Mouse (Mus musculus): ENCODE data around the gene Dhdh. TPM values are rescaled to one million over a fixed set of nuclear protein-coding genes. Genes with fewer than 3 reads are reported as not detected.

Dhdh gene
- polyA plus RNA-seq, 1 experiment from 2014 or later = 3.9 TPM

Small RNAs within 50 kb of the gene (microRNA-seq; reads per million reads assigned to microRNA genes)
- not detected for gene Gm22133

Other genes starting within 250 kb of the Dhdh start
- 1.7 and 2.4 TPM in 2 replicates for gene Cd37, start 249.7 kb downstream of the Dhdh start, polyA plus RNA-seq (2015; fragmentation: Nextera tagmentation; extraction: Ambion mirVana)
- gene Slc6a16, start 247.7 kb downstream of the Dhdh start, polyA plus RNA-seq (2015; fragmentation: Nextera tagmentation; extraction: Ambion mirVana) = 0.27 and 0.41 TPM in 2 replicates
- gene Slc6a21, start 211.3 kb downstream of the Dhdh start, polyA plus RNA-seq (2015; fragmentation: Nextera tagmentation; extraction: Ambion mirVana) = not detected in 2 replicates
- gene Trpm4, start 155.0 kb downstream of the Dhdh start, polyA plus RNA-seq (2015; fragmentation: Nextera tagmentation; extraction: Ambion mirVana) = 12.7 and 13.5 TPM in 2 replicates
- 24.2 and 27.7 TPM in 2 replicates for gene Hrc, start 153.5 kb downstream of the Dhdh start, polyA plus RNA-seq (2015; fragmentation: Nextera tagmentation; extraction: Ambion mirVana)
- gene Ppfia3, start 121.8 kb downstream of the Dhdh start, polyA plus RNA-seq (2015; fragmentation: Nextera tagmentation; extraction: Ambion mirVana) = 2.3 and 2.9 TPM in 2 replicates
- 1.0 and 1.2 TPM in 2 replicates for gene Lin7b, start 118.2 kb downstream of the Dhdh start, polyA plus RNA-seq (2015; fragmentation: Nextera tagmentation; extraction: Ambion mirVana)
- 136 and 140 TPM in 2 replicates for gene Snrnp70, start 93.1 kb downstream of the Dhdh start, polyA plus RNA-seq (2015; fragmentation: Nextera tagmentation; extraction: Ambion mirVana)
- gene Kcna7, start 83.2 kb downstream of the Dhdh start, polyA plus RNA-seq (2015; fragmentation: Nextera tagmentation; extraction: Ambion mirVana) = 0.32 and 0.50 TPM in 2 replicates
- gene Ntf5, start 75.1 kb downstream of the Dhdh start, polyA plus RNA-seq (2015; fragmentation: Nextera tagmentation; extraction: Ambion mirVana) = 1.6 and 1.8 TPM in 2 replicates
- not detected in 2 replicates for gene Lhb, start 68.0 kb downstream of the Dhdh start, polyA plus RNA-seq (2015; fragmentation: Nextera tagmentation; extraction: Ambion mirVana)
- 91.8 and 95.3 TPM in 2 replicates for gene Gys1, start 54.0 kb downstream of the Dhdh start, polyA plus RNA-seq (2015; fragmentation: Nextera tagmentation; extraction: Ambion mirVana)
- gene Ruvbl2, start 50.7 kb downstream of the Dhdh start, polyA plus RNA-seq (2015; fragmentation: Nextera tagmentation; extraction: Ambion mirVana) = 80.6 and 85.6 TPM in 2 replicates
- 5,089 and 5,516 TPM in 2 replicates for gene Ftl1, start 28.9 kb downstream of the Dhdh start, polyA plus RNA-seq (2015; fragmentation: Nextera tagmentation; extraction: Ambion mirVana)
- 124 and 139 TPM in 2 replicates for gene Bax, start 21.9 kb downstream of the Dhdh start, polyA plus RNA-seq (2015; fragmentation: Nextera tagmentation; extraction: Ambion mirVana)
- 0.74 and 1.0 TPM in 2 replicates for gene Tulp2, start 6.9 kb downstream of the Dhdh start, polyA plus RNA-seq (2015; fragmentation: Nextera tagmentation; extraction: Ambion mirVana)
- gene Gm45808, start 2.0 kb downstream of the Dhdh start, polyA plus RNA-seq (2015; fragmentation: Nextera tagmentation; extraction: Ambion mirVana) = not detected in 2 replicates
- 175 and 177 TPM in 2 replicates for gene Nucb1, start 21.6 kb upstream of the Dhdh start, polyA plus RNA-seq (2015; fragmentation: Nextera tagmentation; extraction: Ambion mirVana)
- gene Ppp1r15a, start 37.5 kb upstream of the Dhdh start, polyA plus RNA-seq (2015; fragmentation: Nextera tagmentation; extraction: Ambion mirVana) = 38.5 and 49.6 TPM in 2 replicates
- 1.1 and 1.2 TPM in 2 replicates for gene Plekha4, start 37.5 kb upstream of the Dhdh start, polyA plus RNA-seq (2015; fragmentation: Nextera tagmentation; extraction: Ambion mirVana)
- gene Hsd17b14, start 66.1 kb upstream of the Dhdh start, polyA plus RNA-seq (2015; fragmentation: Nextera tagmentation; extraction: Ambion mirVana) = 0.43 and 0.52 TPM in 2 replicates
- 65.4 and 66.3 TPM in 2 replicates for gene Bcat2, start 81.3 kb upstream of the Dhdh start, polyA plus RNA-seq (2015; fragmentation: Nextera tagmentation; extraction: Ambion mirVana)
- gene Fgf21, start 126.7 kb upstream of the Dhdh start, polyA plus RNA-seq (2015; fragmentation: Nextera tagmentation; extraction: Ambion mirVana) = not detected in 2 replicates
- gene Fut1, start 128.5 kb upstream of the Dhdh start, polyA plus RNA-seq (2015; fragmentation: Nextera tagmentation; extraction: Ambion mirVana) = not detected in 2 replicates
- 0.11 and 0.19 TPM in 2 replicates for gene Izumo1, start 133.0 kb upstream of the Dhdh start, polyA plus RNA-seq (2015; fragmentation: Nextera tagmentation; extraction: Ambion mirVana)
- 17.1 and 18.9 TPM in 2 replicates for gene Rasip1, start 138.7 kb upstream of the Dhdh start, polyA plus RNA-seq (2015; fragmentation: Nextera tagmentation; extraction: Ambion mirVana)
- gene Mamstr, start 151.2 kb upstream of the Dhdh start, polyA plus RNA-seq (2015; fragmentation: Nextera tagmentation; extraction: Ambion mirVana) = 3.3 and 5.0 TPM in 2 replicates
- 0.86 and 1.1 TPM in 2 replicates for gene Fut2, start 177.6 kb upstream of the Dhdh start, polyA plus RNA-seq (2015; fragmentation: Nextera tagmentation; extraction: Ambion mirVana)
- gene Ntn5, start 195.2 kb upstream of the Dhdh start, polyA plus RNA-seq (2015; fragmentation: Nextera tagmentation; extraction: Ambion mirVana) = 0.11 TPM in 1 of 2 replicates, not detected in the other
- 0.29 and 0.47 TPM in 2 replicates for gene Sec1, start 205.6 kb upstream of the Dhdh start, polyA plus RNA-seq (2015; fragmentation: Nextera tagmentation; extraction: Ambion mirVana)
- gene Car11, start 211.0 kb upstream of the Dhdh start, polyA plus RNA-seq (2015; fragmentation: Nextera tagmentation; extraction: Ambion mirVana) = 5.4 and 6.0 TPM in 2 replicates
- gene Dbp, start 216.3 kb upstream of the Dhdh start, polyA plus RNA-seq (2015; fragmentation: Nextera tagmentation; extraction: Ambion mirVana) = 2.2 and 3.5 TPM in 2 replicates
- gene Rpl18, start 226.7 kb upstream of the Dhdh start, polyA plus RNA-seq (2015; fragmentation: Nextera tagmentation; extraction: Ambion mirVana) = 630 and 695 TPM in 2 replicates
- 16.7 and 17.5 TPM in 2 replicates for gene Sphk2, start 229.2 kb upstream of the Dhdh start, polyA plus RNA-seq (2015; fragmentation: Nextera tagmentation; extraction: Ambion mirVana)
- gene Fam83e, start 232.4 kb upstream of the Dhdh start, polyA plus RNA-seq (2015; fragmentation: Nextera tagmentation; extraction: Ambion mirVana) = 0.20 and 0.31 TPM in 2 replicates
- not detected in 2 replicates for gene Spaca4, start 237.0 kb upstream of the Dhdh start, polyA plus RNA-seq (2015; fragmentation: Nextera tagmentation; extraction: Ambion mirVana)